Mouse (Mus musculus) brain, embryonic 18.5 days (tissue): Measurements from ENCODE around the gene Gm10645.
A peak's percentile ranks its signal among the peaks of the same experiment; 100 is the strongest.

Experiments
- DNase-seq: peaks from one replicate; pipeline ENCODE4 v3.0.0-alpha.2; 2012; ENCODE audit warnings: low read depth, low spot score

Gene Gm10645

GRCm38 (mm10) chr8:83165931-83166867, at the start of gene Gm10645:
Gm10645 (minus strand) TSS chr8:83166170.
- no peak for DNase-seq

- no peak for DNase-seq
Observed at GRCm38 (mm10) chr8:83215065-83215464, 49.1 kb upstream of the Gm10645 start.

GRCm38 (mm10) chr8:83210676-83211075, 44.7 kb upstream of the Gm10645 start:
- no peak for DNase-seq

GRCm38 (mm10) chr8:83209581-83209980, 43.6 kb upstream of the Gm10645 start:
- no peak for DNase-seq

GRCm38 (mm10) chr8:83205907-83206306, 39.9 kb upstream of the Gm10645 start:
- peak; percentile 34 for DNase-seq

GRCm38 (mm10) chr8:83202946-83203345, 37.0 kb upstream of the Gm10645 start:
- no peak for DNase-seq

GRCm38 (mm10) chr8:83200191-83201177, 34.5 kb upstream of the Gm10645 start:
- no peak for DNase-seq

GRCm38 (mm10) chr8:83199715-83200114, 33.7 kb upstream of the Gm10645 start:
- no peak for DNase-seq

- no peak for DNase-seq
Observed at GRCm38 (mm10) chr8:83196088-83196487, 30.1 kb upstream of the Gm10645 start.

GRCm38 (mm10) chr8:83189538-83190095, 23.6 kb upstream of the Gm10645 start:
- DNase-seq: no peak

- DNase-seq: no peak
Observed at GRCm38 (mm10) chr8:83187363-83187962, 21.5 kb upstream of the Gm10645 start.

GRCm38 (mm10) chr8:83186376-83186775, 20.4 kb upstream of the Gm10645 start:
- no peak for DNase-seq

GRCm38 (mm10) chr8:83182784-83183183, 16.8 kb upstream of the Gm10645 start:
- no peak for DNase-seq

- no peak for DNase-seq
Observed at GRCm38 (mm10) chr8:83181851-83182482, 16.0 kb upstream of the Gm10645 start.

GRCm38 (mm10) chr8:83178228-83178742, 12.3 kb upstream of the Gm10645 start:
- no peak for DNase-seq

- no peak for DNase-seq
Observed at GRCm38 (mm10) chr8:83177317-83178195, 11.6 kb upstream of the Gm10645 start.

- DNase-seq: no peak
Observed at GRCm38 (mm10) chr8:83176785-83177184, 10.8 kb upstream of the Gm10645 start.

- no peak for DNase-seq
Observed at GRCm38 (mm10) chr8:83175680-83176079, 9.7 kb upstream of the Gm10645 start.

- DNase-seq: no peak
Observed at GRCm38 (mm10) chr8:83170894-83171293, 4.9 kb upstream of the Gm10645 start.

- no peak for DNase-seq
Observed at GRCm38 (mm10) chr8:83169709-83170108, 3.7 kb upstream of the Gm10645 start.
